Mouse (Mus musculus) ES-Bruce4 (cell line): Measurements from ENCODE around the gene Scfd2.

ENCODE experiments used
- CTCF ChIP-seq: IDR thresholded peaks from one replicate; pipeline ENCODE4 v1.8.1; 2011; ENCODE audit warnings: low read depth, low read length
- EP300 ChIP-seq: IDR thresholded peaks from 2 replicates; pipeline ENCODE4 v1.6.1; 2011; ENCODE audit warnings: low read depth, low read length; ENCODE audit not compliant: insufficient read depth
- POLR2A ChIP-seq: IDR thresholded peaks from one replicate; pipeline ENCODE4 v1.8.1; 2011; ENCODE audit warnings: low read length; ENCODE audit not compliant: insufficient read depth

GRCm38 (mm10) chr5:74180216-74180615 is 351.3 kb downstream of the Scfd2 start:
- TF ChIP-seq EP300 (no peak), POLR2A (no peak), CTCF (no peak)
